Mouse (Mus musculus) MEL (cell line): Measurements from ENCODE around the gene Frmpd4.

Source experiments
- CTCF ChIP-seq, 3 experiments: IDR thresholded peaks in 2 of 3; conservative IDR thresholded peaks in 1 of 3; 2 replicates each; pipeline ENCODE4 v1.5.1; 2011 to 2012; ENCODE audit warnings: low read length in 3 of 3, low read depth in 2 of 3, mild to moderate bottlenecking in 2 of 3, improper control_type of control experiment in 1 of 3, inconsistent platforms in 1 of 3, mixed read lengths in 1 of 3, moderate library complexity in 1 of 3; ENCODE audit not compliant: control insufficient read depth in 1 of 3, insufficient read depth in 1 of 3, poor library complexity in 1 of 3, severe bottlenecking in 1 of 3
- EP300 ChIP-seq, 2 experiments: IDR thresholded peaks; 2 replicates each; pipeline ENCODE4 v1.6.1; 2011; ENCODE audit warnings: improper control_type of control experiment in 2 of 2, low read length in 2 of 2, low read depth in 1 of 2, mild to moderate bottlenecking in 1 of 2
- KAT2A ChIP-seq: conservative IDR thresholded peaks from 2 replicates; pipeline ENCODE4 v1.6.1; 2012; ENCODE audit warnings: low read depth, low read length, improper control_type of control experiment, inconsistent platforms
- MXI1 ChIP-seq: IDR thresholded peaks from 2 replicates; pipeline ENCODE4 v1.6.1; 2011; ENCODE audit warnings: mild to moderate bottlenecking, low read depth, low read length, improper control_type of control experiment
- POLR2AphosphoS2 ChIP-seq: IDR thresholded peaks from 2 replicates; pipeline ENCODE4 v1.6.1; 2011; ENCODE audit warnings: low read length, improper control_type of control experiment
- POLR2AphosphoS5 ChIP-seq: IDR thresholded peaks from 2 replicates; pipeline ENCODE4 v1.6.1; 2012; ENCODE audit warnings: low read depth, borderline replicate concordance, mild to moderate bottlenecking, inconsistent platforms, low read length, moderate library complexity, mixed read lengths
- RCOR1 ChIP-seq: IDR thresholded peaks from 2 replicates; pipeline ENCODE4 v1.6.1; 2012; ENCODE audit warnings: low read depth, mild to moderate bottlenecking, inconsistent platforms, low read length, improper control_type of control experiment
- TAL1 ChIP-seq: IDR thresholded peaks from 2 replicates; pipeline ENCODE4 v1.6.1; 2012; ENCODE audit warnings: mild to moderate bottlenecking, inconsistent platforms, low read length, moderate library complexity, mixed read lengths
- USF1 ChIP-seq: IDR thresholded peaks from 2 replicates; pipeline ENCODE4 v1.6.1; 2014; ENCODE audit warnings: low read depth, mild to moderate bottlenecking, inconsistent platforms, low read length, improper control_type of control experiment, moderate library complexity

GRCm38 (mm10) chrX:167719564-167719981 is 857.5 kb downstream of the Frmpd4 start:
- TF ChIP-seq CTCF (IDR thresholded peaks at IDR 0.05 in 2 of 3, conservative IDR thresholded peaks at IDR 0.05 in 1 of 3; ENCODE audit: control insufficient read depth in 1 of 3, insufficient read depth in 1 of 3, low read depth in 2 of 3, low read length in 3 of 3, poor library complexity in 1 of 3, severe bottlenecking in 1 of 3) (no peak), KAT2A (no peak), TAL1 (no peak), POLR2AphosphoS5 (no peak), MXI1 (no peak), POLR2AphosphoS2 (no peak), EP300 (IDR thresholded peaks at IDR 0.05; ENCODE audit: low read depth in 1 of 2, low read length in 2 of 2) (no peak), RCOR1 (no peak), USF1 (no peak)
